Mouse (Mus musculus): Measurements from ENCODE around the gene Atp6v1c2.

DNA sequence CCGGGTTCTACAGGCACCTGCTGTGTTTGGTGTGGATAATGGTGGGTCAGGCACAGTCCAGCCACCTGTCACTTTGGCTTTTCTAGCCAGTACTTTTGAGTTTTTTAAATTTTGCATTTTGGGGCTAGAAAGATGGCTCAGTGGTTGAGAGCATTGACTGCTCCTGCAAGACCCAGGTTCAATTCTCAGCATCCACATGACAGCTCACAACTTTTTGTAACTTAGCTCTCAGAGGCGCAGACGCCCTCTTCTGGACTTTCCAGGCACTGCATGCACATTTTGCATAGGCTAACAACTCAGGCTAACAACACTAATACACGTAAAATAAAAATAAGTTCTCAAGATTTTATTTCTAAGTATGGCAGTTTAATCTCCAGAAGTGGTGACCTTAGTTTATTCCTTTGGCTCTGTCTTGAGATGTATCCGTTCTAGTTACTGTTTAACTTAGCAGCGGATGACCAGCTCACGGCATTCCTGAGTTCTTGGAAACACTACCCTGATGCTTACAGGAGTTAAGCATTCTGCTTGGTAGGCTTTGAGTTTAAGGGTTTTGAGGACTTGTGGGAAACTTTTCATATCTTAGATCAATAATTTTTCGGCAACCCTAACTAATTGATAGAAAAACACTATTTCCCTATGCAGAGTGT, 42.6 kb upstream of the Atp6v1c2 start:
- TF ChIP-seq CTCF (IDR thresholded peaks at IDR 0.05; ENCODE audit: borderline replicate concordance, control insufficient read depth, extremely low read depth, insufficient read depth, low read length, poor library complexity) (no peak), POLR2A (IDR thresholded peaks at IDR 0.05; ENCODE audit: control insufficient read depth, extremely low read depth, insufficient read depth, low read length, poor library complexity) (no peak)
